Mouse (Mus musculus) R1 (cell line): ENCODE data around the gene Cd200r3.

Experiments used
- DNase-seq: peaks from one replicate; pipeline ENCODE4 v3.0.0-alpha.2; 2018; ENCODE audit warnings: low read depth, low spot score

Cd200r3 gene

DNA sequence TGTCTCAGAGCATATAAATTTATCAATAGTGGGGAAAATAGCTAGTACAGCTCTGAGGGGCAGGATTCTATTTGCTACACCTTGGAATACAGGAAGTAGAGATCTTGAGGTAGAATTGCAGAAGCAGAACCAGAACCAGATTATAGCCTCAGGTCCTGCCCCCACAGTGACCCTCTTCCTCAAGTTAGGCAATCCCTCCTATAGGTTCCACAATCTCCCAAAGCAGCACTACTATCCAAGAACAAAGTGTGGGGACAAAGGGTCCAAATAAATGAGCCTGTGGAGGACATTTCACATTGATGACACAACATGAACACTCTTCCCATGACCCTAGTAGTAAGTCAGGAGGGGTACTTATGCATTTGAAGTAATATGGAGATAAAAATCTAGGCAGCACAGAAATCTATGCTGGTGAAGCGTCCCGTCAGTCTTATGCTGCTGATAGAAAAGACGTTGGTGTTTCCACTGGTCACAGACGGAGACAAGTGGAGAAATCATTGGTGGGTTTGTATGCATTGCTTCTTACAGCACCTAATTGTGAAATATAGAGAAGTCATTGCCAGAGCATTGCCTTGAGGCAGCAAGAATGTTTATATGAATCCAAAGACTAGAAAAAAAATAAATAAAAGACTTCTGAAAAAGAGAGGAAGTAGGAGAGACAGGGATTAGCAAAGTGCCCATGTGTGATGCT lies 45.3 kb downstream of the Cd200r3 start:
- no peak for DNase-seq

- no peak for DNase-seq
Observed at GRCm38 (mm10) chr16:44993319-44994019, 50.0 kb downstream of the Cd200r3 start.

- DNase-seq: no peak
Observed at GRCm38 (mm10) chr16:44994206-44994953, 50.9 kb downstream of the Cd200r3 start.

DNA sequence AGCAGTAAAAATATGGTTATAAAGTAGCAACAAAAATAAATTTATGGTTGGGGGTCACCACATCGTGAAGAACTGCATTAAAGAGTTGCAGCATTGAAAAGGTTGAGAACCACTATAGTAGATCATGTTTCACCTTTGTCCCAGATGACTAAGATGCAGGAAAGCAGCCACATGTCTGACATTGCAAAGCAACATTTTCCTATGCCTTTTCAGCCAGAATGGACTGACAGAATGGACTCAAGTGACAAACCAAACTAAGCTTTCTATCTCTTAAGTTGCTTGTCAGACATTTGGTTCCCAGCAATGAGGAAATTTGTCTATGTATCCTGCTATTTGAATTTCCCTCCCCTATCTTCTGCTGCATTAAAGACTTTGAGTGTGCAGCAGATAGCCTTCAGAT lies 51.6 kb downstream of the Cd200r3 start:
- no peak for DNase-seq

DNA sequence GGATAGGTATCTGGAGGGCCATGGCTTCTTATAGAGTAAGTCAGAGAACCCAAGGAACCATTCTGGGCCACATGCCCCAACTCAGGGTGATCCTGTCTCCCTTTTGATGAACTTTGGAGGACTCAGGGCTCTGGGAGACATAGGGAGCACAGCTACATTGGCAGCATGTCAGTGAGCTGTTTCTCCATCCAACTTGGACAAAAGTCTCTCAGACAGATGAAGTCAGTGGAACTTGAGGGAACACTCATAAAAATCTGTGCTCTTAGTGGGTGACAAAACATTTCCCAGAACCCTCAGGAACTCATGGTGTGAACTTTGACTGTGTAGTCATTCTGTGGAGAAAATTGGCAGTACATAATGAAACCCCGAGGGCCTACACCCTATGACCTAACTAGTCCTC lies 53.2 kb downstream of the Cd200r3 start:
- no peak for DNase-seq

DNA sequence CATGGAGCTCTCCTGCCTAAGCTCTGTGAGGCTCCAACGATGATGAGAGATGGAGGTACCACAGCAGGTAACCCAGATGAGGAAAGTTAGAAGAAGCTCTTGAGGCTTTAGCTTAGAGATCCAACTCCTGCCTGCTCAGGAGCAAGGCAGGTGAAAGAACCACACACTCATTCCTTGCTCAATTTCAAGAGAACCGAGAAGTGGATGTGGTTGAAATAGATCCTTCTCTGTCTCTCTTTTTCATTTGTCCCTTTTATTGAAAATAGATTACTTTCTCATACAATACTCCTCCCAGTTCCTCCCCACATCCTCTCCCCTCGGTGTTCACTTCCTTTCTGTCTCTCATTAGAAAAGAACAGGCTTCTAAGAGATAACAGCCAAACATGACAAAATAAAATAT lies 56.1 kb downstream of the Cd200r3 start:
- DNase-seq: no peak

- DNase-seq: no peak
Observed at GRCm38 (mm10) chr16:45004443-45004842, 61.0 kb downstream of the Cd200r3 start.

- no peak for DNase-seq
Observed at GRCm38 (mm10) chr16:45005280-45005679, 61.8 kb downstream of the Cd200r3 start.

- no peak for DNase-seq
Observed at GRCm38 (mm10) chr16:45006971-45007370, 63.5 kb downstream of the Cd200r3 start.

DNA sequence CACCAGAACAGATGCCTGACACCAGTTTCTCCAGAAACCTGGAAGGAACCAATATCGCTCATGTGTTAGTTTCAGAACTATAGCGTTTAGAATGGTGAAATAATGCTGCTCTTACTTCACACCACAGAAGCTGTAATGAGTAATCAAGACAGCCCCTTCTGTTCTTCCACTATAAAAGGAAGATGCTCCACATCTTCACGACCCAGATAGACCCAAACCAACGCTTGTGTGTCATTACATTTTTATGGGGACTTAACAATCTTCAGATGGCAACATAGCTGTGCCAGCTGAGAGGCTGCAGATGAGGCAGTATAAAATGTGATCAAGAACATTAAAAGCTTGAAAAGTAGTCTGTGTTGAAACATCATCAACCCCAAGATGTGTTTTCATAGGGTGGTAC lies 64.3 kb downstream of the Cd200r3 start:
- no peak for DNase-seq

DNA sequence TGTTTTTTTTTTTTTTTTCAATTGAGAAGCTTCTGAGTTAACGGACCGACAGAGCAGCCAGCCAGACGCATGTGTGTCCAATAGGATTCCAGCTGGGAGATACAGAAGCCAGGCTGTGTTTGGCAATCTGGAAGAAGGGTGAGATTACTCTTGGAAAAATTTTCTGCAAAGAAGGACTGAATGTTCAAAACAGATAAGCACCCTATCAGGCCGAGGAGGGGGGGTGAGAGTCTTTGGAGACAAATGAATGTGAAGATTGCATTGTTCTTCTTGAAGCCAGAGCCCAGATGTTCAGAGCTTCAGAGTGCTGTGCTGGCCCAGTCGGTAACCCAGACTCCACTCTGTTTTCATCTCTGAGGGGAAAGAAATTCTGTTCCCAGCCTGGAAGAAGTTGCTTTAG lies 66.2 kb downstream of the Cd200r3 start:
- no peak for DNase-seq

DNA sequence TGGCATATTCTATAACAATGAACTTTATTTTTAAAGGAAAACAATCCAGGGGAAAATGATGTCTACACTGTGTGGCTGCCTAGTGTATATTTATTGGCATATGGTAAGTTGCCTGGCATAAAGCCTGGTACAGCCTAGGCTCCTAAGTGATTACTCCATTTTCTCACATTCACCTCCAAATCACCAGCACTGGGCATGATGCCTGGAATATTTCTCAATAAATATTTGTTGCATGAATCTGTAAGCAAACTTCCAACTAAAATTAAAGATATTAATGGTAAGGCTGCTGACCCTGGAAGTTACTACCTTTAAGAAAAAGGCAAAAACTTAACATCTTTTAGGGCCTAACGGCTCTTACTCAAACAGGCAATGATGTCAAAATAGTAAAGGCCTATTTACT lies 72.1 kb downstream of the Cd200r3 start:
- no peak for DNase-seq

DNA sequence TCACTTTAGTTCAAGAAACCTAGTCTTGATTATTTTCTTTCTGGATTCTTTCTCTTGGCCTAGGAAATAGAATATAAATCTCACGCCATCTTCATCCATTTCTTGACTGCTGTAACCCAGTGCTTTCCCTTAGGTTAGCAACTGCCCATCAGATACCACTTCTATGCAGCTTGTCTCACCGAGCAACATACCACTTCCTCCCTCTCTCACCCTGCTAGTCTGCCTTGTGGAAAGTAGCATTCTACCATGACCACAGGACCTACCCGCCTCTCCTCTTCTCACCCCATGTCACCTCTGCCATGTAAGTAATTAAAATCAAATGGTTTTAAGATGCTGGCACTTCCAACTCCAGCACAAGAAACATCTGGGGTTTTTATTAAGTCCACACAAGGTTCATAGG lies 73.0 kb downstream of the Cd200r3 start:
- no peak for DNase-seq

- DNase-seq: no peak
Observed at GRCm38 (mm10) chr16:45018868-45019267, 75.4 kb downstream of the Cd200r3 start.

DNA sequence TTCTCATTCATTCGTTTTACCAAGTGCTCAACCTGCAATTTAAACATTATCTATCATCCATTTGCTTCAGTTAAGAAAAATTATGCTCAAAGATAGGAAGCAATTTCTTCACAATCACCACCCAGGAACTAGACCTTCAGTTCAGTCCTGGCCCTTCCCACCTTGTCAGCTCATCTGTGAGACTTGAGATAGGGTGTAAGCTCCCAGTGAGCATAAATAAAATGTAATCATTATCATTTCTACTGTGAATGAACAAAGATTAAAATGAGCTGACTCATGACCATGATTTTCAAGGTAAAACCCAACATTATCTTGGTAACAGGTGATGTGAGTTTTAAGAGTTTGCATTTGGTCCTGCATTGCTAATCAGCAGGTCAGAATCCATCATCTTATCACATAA lies 76.6 kb downstream of the Cd200r3 start:
- no peak for DNase-seq

GRCm38 (mm10) chr16:45020669-45021309 lies 77.3 kb downstream of the Cd200r3 start:
- no peak for DNase-seq

- DNase-seq: no peak
Observed at GRCm38 (mm10) chr16:45021443-45021842, 78.0 kb downstream of the Cd200r3 start.

- peak; percentile 64 for DNase-seq
Observed at GRCm38 (mm10) chr16:45023904-45024303, 80.4 kb downstream of the Cd200r3 start.

- DNase-seq: no peak
Observed at GRCm38 (mm10) chr16:45025321-45025720, 81.8 kb downstream of the Cd200r3 start.

DNA sequence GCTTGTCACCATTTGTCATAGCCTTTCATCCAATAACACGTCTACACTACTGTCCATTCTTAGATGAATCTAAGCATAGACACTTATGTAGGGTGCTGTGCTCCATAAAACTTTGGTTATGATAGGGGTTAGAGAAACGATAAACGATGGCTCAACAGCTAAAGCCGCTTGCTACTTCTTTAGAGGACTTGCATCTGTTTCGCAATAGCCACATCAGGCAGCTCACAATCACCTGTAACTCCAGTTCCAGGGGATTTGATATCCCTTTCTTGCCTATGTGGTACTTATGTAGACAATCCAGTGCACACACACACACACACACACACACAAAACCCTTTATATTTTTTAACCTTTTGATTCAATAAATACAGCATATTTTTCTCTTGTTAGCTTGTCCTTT lies 85.6 kb downstream of the Cd200r3 start:
- no peak for DNase-seq

GRCm38 (mm10) chr16:45029493-45029892 lies 86.0 kb downstream of the Cd200r3 start:
- DNase-seq: no peak

GRCm38 (mm10) chr16:45030127-45030526 lies 86.6 kb downstream of the Cd200r3 start:
- DNase-seq: no peak
